Mouse (Mus musculus) cortical plate, adult 2 months (tissue): Measurements from ENCODE around the gene Olfr860.

Experiments used
- CTCF ChIP-seq: fragments of 200-500 bp; IDR thresholded peaks from 2 replicates; pipeline ENCODE4 v1.5.1; 2011; ENCODE audit warnings: mild to moderate bottlenecking, control low read depth, low read length; ENCODE audit not compliant: insufficient read depth; ENCODE audit errors: extremely low read depth
- POLR2A ChIP-seq: fragments of 200-500 bp; IDR thresholded peaks from 2 replicates; pipeline ENCODE4 v1.6.1; 2011; ENCODE audit warnings: mild to moderate bottlenecking, low read length, control low read depth; ENCODE audit not compliant: insufficient read depth; ENCODE audit errors: extremely low read depth

DNA sequence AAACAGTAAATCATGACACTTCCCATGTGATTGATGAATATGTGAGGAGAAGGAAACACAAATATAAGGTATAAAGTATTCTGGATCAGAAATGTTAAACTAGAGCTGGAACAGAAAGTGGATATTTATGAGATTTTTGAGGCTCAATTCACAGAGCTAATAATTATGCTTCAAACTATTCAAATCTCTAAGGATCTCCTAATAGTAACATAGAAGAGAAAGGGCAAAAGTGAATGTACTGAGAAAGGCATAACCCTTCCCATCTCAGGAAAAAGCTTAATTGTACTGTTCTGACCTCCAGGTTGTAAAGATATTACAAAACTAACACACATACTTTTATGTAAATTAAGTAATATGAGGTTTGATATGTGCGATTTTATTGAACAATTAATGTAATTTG is at the start of gene Olfr860:
- no peak for TF ChIP-seq POLR2A
- TF ChIP-seq CTCF: no peak
